Mouse (Mus musculus) embryonic fibroblast, embryonic 13.5 days (primary cell): ENCODE measurements around the gene Trappc11.

Source experiments
- CTCF ChIP-seq: IDR thresholded peaks from 2 replicates; pipeline ENCODE4 v1.5.1; 2011; ENCODE audit warnings: mild to moderate bottlenecking, control low read depth, low read length, moderate library complexity, borderline replicate concordance; ENCODE audit not compliant: insufficient read depth
- POLR2A ChIP-seq: IDR thresholded peaks from 2 replicates; pipeline ENCODE4 v1.6.1; 2011; ENCODE audit warnings: low read depth, mild to moderate bottlenecking, control low read depth, low read length, moderate library complexity

DNA sequence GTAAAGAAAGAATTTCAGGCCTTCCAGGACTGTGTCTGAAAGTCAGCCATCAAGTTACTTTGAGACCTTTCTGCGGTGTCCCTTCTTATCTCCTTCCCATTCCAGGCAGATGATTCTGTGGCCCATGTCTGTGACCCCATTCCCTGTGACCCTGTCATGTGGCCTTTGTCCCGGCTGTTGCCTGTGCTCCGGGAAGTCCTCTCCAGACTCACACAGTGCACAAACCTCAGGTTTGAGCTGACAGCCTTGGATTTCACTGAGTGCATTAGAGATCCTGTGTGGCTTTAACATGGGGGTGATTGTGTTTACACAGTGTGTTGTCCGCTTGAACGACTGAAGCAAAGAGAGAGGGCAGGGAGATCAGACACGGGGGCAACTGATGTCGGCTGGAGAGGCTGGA, 25.0 kb upstream of the Trappc11 start:
- TF ChIP-seq CTCF: no peak
- TF ChIP-seq POLR2A: no peak
